Comparison of ENCODE assay signal across 21 mouse cellular contexts in the genomic region with DNA sequence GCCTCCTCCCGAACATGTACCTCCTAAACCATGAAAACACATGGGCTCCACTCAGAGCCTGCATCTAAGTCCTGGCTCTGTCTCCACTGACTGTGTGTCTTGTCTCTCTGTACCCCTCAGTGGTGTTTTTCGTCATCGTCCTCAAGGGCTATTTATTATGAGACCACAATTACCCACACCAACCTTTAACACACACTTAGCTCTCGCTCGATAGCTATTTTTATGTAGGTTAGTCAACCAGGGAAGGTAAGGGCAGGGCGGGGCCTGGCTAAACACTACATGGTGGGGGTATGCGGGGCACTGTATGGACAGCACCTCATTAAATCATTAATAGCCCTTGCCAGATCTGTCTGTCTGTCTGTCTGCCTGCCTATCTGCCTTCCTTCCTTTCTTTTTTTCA. TPM values are rescaled to one million over a fixed set of nuclear protein-coding genes. Genes with fewer than 3 reads are reported as not detected.
DNase-seq lines count a peak whose midpoint lies in the region; ATAC-seq and TF ChIP-seq lines count a peak whose summit lies in the region.
"Had no signal": no experiment of that assay in that cellular context is flagged by ENCODE, and none has a peak within 500 bp of the region (broad histone marks: within the 10 kb centered on the region; RNA-seq: fewer than 3 reads in every experiment).

No protein-coding gene starts in this region.

- peaks cover 83% of the 10 kb centered on the region for H3K4me1 ChIP-seq in heart, embryonic 12.5 days (replicated peaks)
- peaks cover 53% of the 10 kb centered on the region for H3K4me1 ChIP-seq in heart, embryonic 11.5 days (ENCODE audit: control insufficient read depth, insufficient read depth, low read length)
- H3K4me1 ChIP-seq in kidney, postnatal 0 days (replicated peaks; ENCODE audit: insufficient read depth, low read length): peaks cover 30% of the 10 kb centered on the region
- H3K4me1 ChIP-seq in neural tube, embryonic 13.5 days (replicated peaks): peaks cover 47% of the 10 kb centered on the region
- peaks cover 64% of the 10 kb centered on the region for H3K4me1 ChIP-seq in brown adipose tissue, adult 24 weeks (ENCODE audit: control insufficient read depth, insufficient read depth, insufficient read length, low read length)
- peaks cover 45% of the 10 kb centered on the region for H3K4me1 ChIP-seq in embryonic facial prominence, embryonic 10.5 days

- WGBS in heart, embryonic 12.5 days: 81% methylated on average over 7 of the region's 7 CpGs
- 83% methylated on average over 7 of the region's 7 CpGs for WGBS in heart, embryonic 11.5 days (ENCODE audit: insufficient replicate concordance)
- 55% methylated on average over 7 of the region's 7 CpGs for WGBS in kidney, postnatal 0 days
- WGBS in neural tube, embryonic 13.5 days: 79% methylated on average over 7 of the region's 7 CpGs
- 92% methylated on average over 7 of the region's 7 CpGs for WGBS in embryonic facial prominence, embryonic 10.5 days

- no peaks in the 10 kb centered on the region for H3K27me3 ChIP-seq in heart, embryonic 12.5 days (replicated peaks)
- H3K27me3 ChIP-seq in heart, embryonic 11.5 days (ENCODE audit: control insufficient read depth, insufficient read depth, low read length): no peaks in the 10 kb centered on the region
- no peaks in the 10 kb centered on the region for H3K27me3 ChIP-seq in kidney, postnatal 0 days (ENCODE audit: insufficient read depth, low read length)
- H3K27me3 ChIP-seq in neural tube, embryonic 13.5 days: no peaks in the 10 kb centered on the region; the same call in 1 of the 2 replicates
- H3K27me3 ChIP-seq in embryonic facial prominence, embryonic 10.5 days (replicated peaks; ENCODE audit: low read depth, poor library complexity, severe bottlenecking): no peaks in the 10 kb centered on the region
- H3K27me3 ChIP-seq: embryonic facial prominence, embryonic 15.5 days; limb, embryonic 12.5 days; midbrain, embryonic 15.5 days had no signal

- H3K9me3 ChIP-seq in heart, embryonic 12.5 days (replicated peaks): peaks cover 2% of the 10 kb centered on the region; the same call in 1 of the 2 replicates
- H3K9me3 ChIP-seq in heart, embryonic 11.5 days (replicated peaks; ENCODE audit: control insufficient read depth, low read length): 0 out of 2 replicates have a peak, but pooled peaks cover 1% of the 10 kb centered on the region
- no peaks in the 10 kb centered on the region for H3K9me3 ChIP-seq in kidney, postnatal 0 days (replicated peaks; ENCODE audit: low read length)
- H3K9me3 ChIP-seq in neural tube, embryonic 13.5 days: peaks cover 2% of the 10 kb centered on the region
- peaks cover 2% of the 10 kb centered on the region; the same call in 1 of the 2 replicates for H3K9me3 ChIP-seq in embryonic facial prominence, embryonic 10.5 days
- H3K9me3 ChIP-seq: embryonic facial prominence, embryonic 15.5 days; midbrain, embryonic 15.5 days had no signal

- H3K4me2 ChIP-seq in heart, embryonic 12.5 days: no peak overlapping the region
- H3K4me2 ChIP-seq in heart, embryonic 11.5 days: no peak overlapping the region
- no peak overlapping the region for H3K4me2 ChIP-seq in kidney, postnatal 0 days (ENCODE audit: low read length)
- no peak overlapping the region for H3K4me2 ChIP-seq in neural tube, embryonic 13.5 days
- H3K4me2 ChIP-seq: embryonic facial prominence, embryonic 15.5 days; limb, embryonic 12.5 days; midbrain, embryonic 15.5 days had no signal

- no peak for ATAC-seq in heart, embryonic 12.5 days (ENCODE audit: insufficient number of reproducible peaks, low FRiP score)
- no peak for ATAC-seq in heart, embryonic 11.5 days (replicated peaks; ENCODE audit: insufficient number of reproducible peaks, low FRiP score, low TSS enrichment)
- no peak for ATAC-seq in kidney, postnatal 0 days (replicated peaks; ENCODE audit: low FRiP score, low read depth)
- ATAC-seq in neural tube, embryonic 13.5 days (ENCODE audit: low read depth): no peak
- ATAC-seq: forebrain, postnatal 0 days; inflammation-experienced regulatory T-cells, adult 6 months; midbrain, embryonic 15.5 days had no signal

- H3K36me3 ChIP-seq in heart, embryonic 12.5 days: peaks cover 2% of the 10 kb centered on the region
- peaks cover 3% of the 10 kb centered on the region; the same call in 1 of the 2 replicates for H3K36me3 ChIP-seq in heart, embryonic 11.5 days (ENCODE audit: control insufficient read depth, insufficient read depth, low read length)
- H3K36me3 ChIP-seq in kidney, postnatal 0 days (ENCODE audit: insufficient read depth, low read length): no peaks in the 10 kb centered on the region; the same call in 1 of the 2 replicates
- peaks cover 15% of the 10 kb centered on the region; the same call in 1 of the 2 replicates for H3K36me3 ChIP-seq in neural tube, embryonic 13.5 days
- peaks cover 28% of the 10 kb centered on the region for H3K36me3 ChIP-seq in embryonic facial prominence, embryonic 10.5 days (replicated peaks)

- no peak for TF ChIP-seq CTCF in kidney, postnatal 0 days (IDR thresholded peaks at IDR 0.05; ENCODE audit: low read depth)

- no peak overlapping the region for H3K27ac ChIP-seq in heart, embryonic 12.5 days (ENCODE audit: poor library complexity, severe bottlenecking)
- no peak overlapping the region for H3K27ac ChIP-seq in heart, embryonic 11.5 days (ENCODE audit: low read depth, low read length)
- H3K27ac ChIP-seq in kidney, postnatal 0 days: peak overlapping the region; percentile 76
- H3K27ac ChIP-seq in neural tube, embryonic 13.5 days (replicated peaks): peak overlapping the region; percentile 28; the same call in 1 of the 2 replicates
- H3K27ac ChIP-seq in brown adipose tissue, adult 24 weeks (replicated peaks; ENCODE audit: low read depth, low read length): 0 out of 2 replicates have a peak overlapping the region, but pooled peaks have one; percentile 6
- H3K27ac ChIP-seq in embryonic facial prominence, embryonic 10.5 days (replicated peaks): no peak overlapping the region
- H3K27ac ChIP-seq: embryonic facial prominence, embryonic 15.5 days; limb, embryonic 12.5 days; midbrain, embryonic 15.5 days had no signal

- DNase-seq in kidney, postnatal 0 days (ENCODE audit: low spot score): no peak
- DNase-seq in kidney, adult 8-10 months: no peak
- DNase-seq in neural tube, embryonic 10.5 days (ENCODE audit: extremely low spot score, low spot score): no peak
- DNase-seq in embryonic facial prominence, embryonic 10.5 days (ENCODE audit: low spot score): no peak
- DNase-seq: adrenal gland, adult 2 months; cerebellum, adult 11 months; cerebellum, postnatal 25 days; embryo, embryonic 11 days; forebrain, postnatal 0 days; lung, adult 2 months; lung, postnatal 36 days; right cerebral cortex, postnatal 25 days; thymus, postnatal 14 days had no signal

- 0 out of 2 replicates have a peak overlapping the region, but pooled peaks have one; percentile 8 for H3K9ac ChIP-seq in heart, embryonic 12.5 days
- H3K9ac ChIP-seq in heart, embryonic 11.5 days (ENCODE audit: low read depth, low read length): no peak overlapping the region
- no peak overlapping the region for H3K9ac ChIP-seq in kidney, postnatal 0 days (ENCODE audit: low read depth, low read length)
- H3K9ac ChIP-seq in neural tube, embryonic 13.5 days: no peak overlapping the region
- H3K9ac ChIP-seq: embryonic facial prominence, embryonic 15.5 days; forebrain, postnatal 0 days; limb, embryonic 12.5 days; midbrain, embryonic 15.5 days had no signal

- no peak overlapping the region for H3K4me3 ChIP-seq in heart, embryonic 12.5 days
- H3K4me3 ChIP-seq in heart, embryonic 11.5 days (ENCODE audit: low read depth, low read length): no peak overlapping the region
- H3K4me3 ChIP-seq in kidney, postnatal 0 days (replicated peaks; ENCODE audit: low read depth, low read length): no peak overlapping the region
- no peak overlapping the region for H3K4me3 ChIP-seq in neural tube, embryonic 13.5 days
- H3K4me3 ChIP-seq in brown adipose tissue, adult 24 weeks (ENCODE audit: insufficient read depth, low read depth, low read length): no peak overlapping the region
- no peak overlapping the region for H3K4me3 ChIP-seq in embryonic facial prominence, embryonic 10.5 days
- H3K4me3 ChIP-seq: embryonic facial prominence, embryonic 15.5 days; limb, embryonic 12.5 days; midbrain, embryonic 15.5 days had no signal

RNA-seq across cellular contexts. Expression of gene Sh3bp5, which starts 15.3 kb away (rescaled TPM):
- 29.9 and 30.2 TPM in 2 replicates for polyA plus RNA-seq in heart, embryonic 12.5 days (2016; fragmentation: Nextera tagmentation; extraction: Ambion mirVana)
- 10.9 and 16.8 TPM in 2 replicates for polyA plus RNA-seq in heart, embryonic 11.5 days (2014; fragmentation: Nextera tagmentation; extraction: Ambion mirVana)
- 45.2 and 46.8 TPM in 2 replicates for polyA plus RNA-seq in kidney, postnatal 0 days (2015; fragmentation: Nextera tagmentation; extraction: Ambion mirVana)
- 134 and 139 TPM in 2 replicates for polyA plus RNA-seq in neural tube, embryonic 13.5 days (2015; fragmentation: Nextera tagmentation; extraction: Ambion mirVana)
- 65.9 and 67.5 TPM in 2 replicates for polyA plus RNA-seq in brown adipose tissue, adult 24 weeks (2012; ENCODE audit: insufficient read depth, insufficient read length, missing spikeins)
- polyA plus RNA-seq in embryonic facial prominence, embryonic 10.5 days (2016; fragmentation: Nextera tagmentation; extraction: Ambion mirVana): 26.3 and 30.2 TPM in 2 replicates

Comparison
In these comparisons a context has a peak if more than half of its experiments do, and no peak if none do; other contexts are left out.
1. H3K27ac ChIP-seq: peak in kidney, postnatal 0 days (single experiment), neural tube, embryonic 13.5 days (single experiment) and brown adipose tissue, adult 24 weeks (single experiment); none in heart, embryonic 12.5 days (single experiment), heart, embryonic 11.5 days (single experiment) and embryonic facial prominence, embryonic 10.5 days (single experiment).